20 mouse cellular contexts compared by ENCODE assay signal in the genomic region with DNA sequence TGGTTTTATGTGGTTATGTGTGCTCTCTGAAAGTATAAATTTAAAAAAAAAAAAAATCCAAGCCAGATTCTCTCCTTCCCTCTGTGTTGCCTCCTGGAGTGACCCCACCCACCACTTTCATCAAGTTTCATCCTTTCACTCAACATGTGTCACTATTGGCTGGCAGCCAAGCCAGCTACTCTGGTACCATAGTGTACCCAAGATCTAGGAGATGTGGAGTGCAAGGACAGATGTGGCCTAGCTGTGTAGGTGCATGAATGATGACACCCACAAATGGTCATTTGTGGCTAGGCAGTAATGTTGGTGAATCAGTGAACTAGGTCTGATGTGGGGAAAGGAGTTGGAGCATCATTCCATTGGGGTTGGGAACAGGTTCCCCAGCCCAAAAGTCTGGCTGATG. TPM values are rescaled to one million over a fixed set of nuclear protein-coding genes. Genes with fewer than 3 reads are reported as not detected.
"Had no signal": no experiment of that assay in that cellular context is flagged by ENCODE, and none has a peak within 500 bp of the region (broad histone marks: within the 10 kb centered on the region; RNA-seq: fewer than 3 reads in every experiment).

No protein-coding gene starts in this region.

- H3K9ac ChIP-seq: intestine, embryonic 15.5 days; limb, embryonic 12.5 days; liver, embryonic 13.5 days; liver, postnatal 0 days; midbrain, embryonic 13.5 days; neural tube, embryonic 13.5 days had no signal

- H3K4me1 ChIP-seq: intestine, embryonic 15.5 days; limb, embryonic 12.5 days; midbrain, embryonic 13.5 days; neural tube, embryonic 13.5 days had no signal

- H3K36me3 ChIP-seq: intestine, embryonic 15.5 days; limb, embryonic 12.5 days; liver, embryonic 13.5 days had no signal

- DNase-seq: kidney, adult 8-10 months; kidney, postnatal 36 days; layer of hippocampus, adult 9-11 months; layer of hippocampus, postnatal 36 days; liver; liver, embryonic 13.5 days; liver, postnatal 0 days; retina, postnatal 1 day had no signal

- H3K9me3 ChIP-seq: intestine, embryonic 15.5 days; limb, embryonic 12.5 days; liver, embryonic 13.5 days; midbrain, embryonic 13.5 days; neural tube, embryonic 13.5 days had no signal

- ATAC-seq: intestine, embryonic 15.5 days; liver, postnatal 0 days; midbrain, embryonic 13.5 days had no signal

- H3K4me2 ChIP-seq: intestine, embryonic 15.5 days; limb, embryonic 12.5 days; liver, embryonic 13.5 days; midbrain, embryonic 13.5 days; neural tube, embryonic 13.5 days had no signal

- H3K27ac ChIP-seq: intestine, embryonic 15.5 days; kidney, postnatal 0 days; limb, embryonic 12.5 days; liver, embryonic 13.5 days; midbrain, embryonic 13.5 days; neural tube, embryonic 13.5 days had no signal

- H3K27me3 ChIP-seq: intestine, embryonic 15.5 days; limb, embryonic 12.5 days; midbrain, embryonic 13.5 days; neural tube, embryonic 13.5 days had no signal

- H3K4me3 ChIP-seq: intestine, embryonic 15.5 days; limb, embryonic 12.5 days; liver, embryonic 13.5 days; midbrain, embryonic 13.5 days; neural tube, embryonic 13.5 days had no signal

RNA-seq across cellular contexts. Expression of a gene that starts 53.2 kb away (rescaled TPM):
- total RNA-seq: layer of hippocampus, adult 18-20 months; layer of hippocampus, postnatal 36 days; left cerebral cortex, adult 8-10 months; left cerebral cortex, postnatal 36 days; megakaryocyte progenitor cell, adult 5-6 weeks; monocyte, adult 5-6 weeks had no signal
- polyA plus RNA-seq: intestine, embryonic 15.5 days; kidney, postnatal 0 days; limb, embryonic 12.5 days; liver, embryonic 13.5 days; liver, postnatal 0 days; lung, embryonic 16.5 days; midbrain, embryonic 13.5 days; neural tube, embryonic 13.5 days; stomach, embryonic 16.5 days had no signal
